Mouse (Mus musculus) forebrain, embryonic 13.5 days (tissue): ENCODE measurements at regions not wholly inside any gene's neighbourhood (a gene's known extent, or its start where the extent isn't known, plus 50 kb on each side); places are given as distances from the start of the nearest gene placed in this dataset.
A peak's percentile ranks its signal among the peaks of the same experiment; 100 is the strongest.

Experiments
- ATAC-seq: fragments of 200-750 bp; cut with Nextera tagmentation; 2 replicates; pipeline ENCODE4 v1.8.0; 2017
- H3K27ac ChIP-seq: fragments of 300-500 bp; sonication (generic); 2 replicates; pipeline ENCODE4 v1.5.1; 2015; ENCODE audit warnings: inconsistent platforms, mild to moderate bottlenecking, moderate library complexity
- H3K27me3 ChIP-seq: fragments of 300-500 bp; sonication (generic); 2 replicates; pipeline ENCODE4 v1.6.1; 2015; ENCODE audit warnings: mild to moderate bottlenecking, inconsistent platforms
- H3K36me3 ChIP-seq: fragments of 300-500 bp; sonication (generic); 2 replicates; pipeline ENCODE4 v1.6.1; 2015; ENCODE audit warnings: mild to moderate bottlenecking, inconsistent platforms; ENCODE audit not compliant: poor library complexity, severe bottlenecking
- H3K4me1 ChIP-seq: fragments of 300-500 bp; sonication (generic); 2 replicates; pipeline ENCODE4 v1.6.1; 2015; ENCODE audit warnings: inconsistent platforms
- H3K4me2 ChIP-seq: fragments of 300-500 bp; sonication (generic); 2 replicates; pipeline ENCODE4 v1.6.1; 2015; ENCODE audit warnings: inconsistent platforms, mild to moderate bottlenecking, moderate library complexity
- H3K4me3 ChIP-seq: fragments of 300-500 bp; sonication (generic); 2 replicates; pipeline ENCODE4 v1.5.1; 2015; ENCODE audit warnings: mild to moderate bottlenecking, inconsistent platforms
- H3K9ac ChIP-seq: fragments of 300-500 bp; sonication (generic); 2 replicates; pipeline ENCODE4 v1.6.1; 2015; ENCODE audit warnings: mild to moderate bottlenecking, inconsistent platforms
- H3K9me3 ChIP-seq: fragments of 300-500 bp; sonication (generic); replicated peaks from 2 replicates; pipeline ENCODE4 v1.6.1; 2016; ENCODE audit warnings: inconsistent platforms
- WGBS: fragments of 180-500 bp; shearing (Covaris S2); methylation state at CpG from one replicate; pipeline ENCODE4 v1.1.7; 2015; 5-methylcytosine and 5-hydroxymethylcytosine counted together

DNA sequence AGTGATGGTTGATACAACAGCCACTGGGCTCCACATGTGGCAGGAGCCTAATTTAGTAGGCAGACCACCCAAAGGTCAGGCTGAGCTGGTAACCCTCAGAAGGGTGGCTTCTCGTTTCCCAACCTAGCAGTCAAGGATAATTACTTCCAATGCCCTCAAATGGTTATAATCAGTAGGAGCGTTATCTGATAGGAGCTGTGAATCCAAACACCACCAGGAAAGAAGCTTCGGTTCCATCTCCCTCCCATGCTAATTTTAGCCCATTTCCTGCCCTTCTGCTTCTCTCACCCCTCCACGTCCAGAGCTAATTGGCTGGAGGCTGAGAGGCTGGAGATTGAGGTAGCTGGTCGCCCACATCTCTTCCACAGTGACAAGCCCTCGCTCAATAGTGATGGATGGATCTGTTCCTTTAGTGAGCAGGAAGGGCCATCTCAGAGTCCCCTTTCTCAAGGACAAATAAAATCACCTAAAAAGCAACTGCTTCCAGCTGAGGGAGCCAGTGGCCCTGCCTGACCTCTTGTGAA, 86.8 kb downstream of the Cartpt start:
- 73% methylated on average over 6 of the region's 6 CpGs for WGBS
- H3K4me2 ChIP-seq, result no peak overlapping the region
- no peaks in the 10 kb centered on the region for H3K9me3 ChIP-seq
- no peaks in the 10 kb centered on the region for H3K36me3 ChIP-seq
- no peaks in the 10 kb centered on the region for H3K27me3 ChIP-seq
- no peak overlapping the region for H3K9ac ChIP-seq
- no peak for ATAC-seq
- no peak overlapping the region for H3K27ac ChIP-seq
- no peak overlapping the region for H3K4me3 ChIP-seq
- H3K4me1 ChIP-seq, result peaks cover 25% of the 10 kb centered on the region

DNA sequence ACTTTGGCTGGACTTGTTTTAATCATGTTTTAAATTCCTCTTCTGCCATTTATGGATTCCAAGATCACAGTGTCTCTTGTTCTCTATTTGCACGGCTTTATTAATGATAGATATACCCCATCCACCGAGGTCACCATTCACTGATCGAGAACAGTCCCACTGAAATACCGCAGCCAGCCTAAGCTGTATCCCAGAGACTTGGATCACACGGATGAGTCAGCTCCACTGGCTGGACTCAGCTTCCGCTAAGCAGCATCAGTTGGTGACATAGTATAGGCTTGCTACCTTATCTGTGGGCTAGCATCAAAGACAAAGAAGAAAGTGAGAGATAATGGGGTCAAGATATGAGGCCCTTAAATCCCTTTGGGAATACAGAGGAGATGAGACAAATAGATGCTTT, 106.4 kb downstream of the Cartpt start:
- no peak overlapping the region for H3K4me2 ChIP-seq
- H3K27ac ChIP-seq, result no peak overlapping the region
- H3K4me1 ChIP-seq, result peaks cover 12% of the 10 kb centered on the region
- H3K36me3 ChIP-seq, result no peaks in the 10 kb centered on the region
- no peak overlapping the region for H3K9ac ChIP-seq
- 71% methylated on average over 6 of the region's 6 CpGs for WGBS
- H3K9me3 ChIP-seq, result no peaks in the 10 kb centered on the region
- no peaks in the 10 kb centered on the region for H3K27me3 ChIP-seq
- no peak overlapping the region for H3K4me3 ChIP-seq
- 0 out of 2 replicates have a peak, but pooled peaks have one; percentile 38 for ATAC-seq

DNA sequence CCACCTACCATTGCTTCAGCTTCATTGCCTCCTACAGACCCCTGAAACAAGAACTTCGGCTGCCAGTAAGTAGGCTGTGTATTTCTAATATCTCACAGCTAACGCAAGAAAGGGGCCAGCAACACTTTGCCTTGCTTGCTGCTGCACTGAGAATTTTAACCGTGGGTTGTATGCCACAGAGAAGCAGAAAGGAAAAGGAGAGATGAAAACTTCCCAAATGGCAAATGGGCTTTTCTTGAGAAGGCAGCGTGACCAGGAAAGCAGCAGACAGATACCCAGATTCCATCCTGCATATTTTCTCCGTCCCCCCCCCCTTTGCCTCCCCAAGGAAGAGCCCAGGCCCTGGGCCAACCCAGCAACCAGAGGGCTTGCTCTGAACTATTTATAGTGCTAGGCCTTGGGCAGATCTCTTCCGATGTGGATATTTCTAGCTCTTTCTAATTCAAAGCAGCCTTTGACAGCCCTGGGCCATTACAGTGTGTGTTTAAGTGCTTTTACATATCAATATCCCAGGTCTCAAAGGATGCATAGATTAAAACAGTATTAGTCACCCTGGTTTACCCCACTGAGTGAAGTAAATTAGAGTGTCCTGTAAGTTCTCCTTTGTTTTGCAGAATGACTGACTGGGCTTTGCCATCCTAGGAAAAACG, 107.0 kb downstream of the Cartpt start:
- Histone ChIP-seq H3K9me3 (no peaks in the 10 kb centered on the region), H3K4me3 (no peak overlapping the region), H3K27ac (no peak overlapping the region), H3K4me2 (no peak overlapping the region), H3K36me3 (no peaks in the 10 kb centered on the region), H3K27me3 (no peaks in the 10 kb centered on the region), H3K4me1 (peaks cover 12% of the 10 kb centered on the region), H3K9ac (no peak overlapping the region)
- 58% methylated on average over 7 of the region's 7 CpGs for WGBS
- ATAC-seq, result peak; percentile 71

DNA sequence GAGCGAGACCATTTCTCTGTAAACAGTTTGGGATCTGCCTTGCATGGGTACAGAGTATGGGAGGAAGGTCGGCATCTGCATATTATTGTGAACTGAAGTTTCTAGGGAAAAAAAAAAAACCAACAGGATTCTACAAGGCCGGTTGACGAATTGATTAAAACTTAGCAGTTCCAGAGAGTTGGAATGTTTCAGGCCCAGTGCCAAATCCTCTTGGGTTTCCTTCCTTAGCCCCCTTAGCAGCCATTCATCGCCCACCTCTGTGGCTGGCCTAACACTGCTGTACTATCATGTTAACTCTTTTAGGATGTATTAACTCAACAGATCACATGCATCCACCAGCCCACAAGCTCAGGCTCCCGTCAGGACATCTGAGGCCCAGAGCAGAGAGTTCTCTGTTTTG, 107.9 kb downstream of the Cartpt start:
- no peaks in the 10 kb centered on the region for H3K9me3 ChIP-seq
- H3K27ac ChIP-seq, result no peak overlapping the region
- H3K4me2 ChIP-seq, result no peak overlapping the region
- ATAC-seq, result no peak
- H3K4me1 ChIP-seq, result peaks cover 12% of the 10 kb centered on the region
- H3K9ac ChIP-seq, result no peak overlapping the region
- H3K27me3 ChIP-seq, result no peaks in the 10 kb centered on the region
- no peak overlapping the region for H3K4me3 ChIP-seq
- 80% methylated on average over 6 of the region's 6 CpGs for WGBS
- no peaks in the 10 kb centered on the region for H3K36me3 ChIP-seq

DNA sequence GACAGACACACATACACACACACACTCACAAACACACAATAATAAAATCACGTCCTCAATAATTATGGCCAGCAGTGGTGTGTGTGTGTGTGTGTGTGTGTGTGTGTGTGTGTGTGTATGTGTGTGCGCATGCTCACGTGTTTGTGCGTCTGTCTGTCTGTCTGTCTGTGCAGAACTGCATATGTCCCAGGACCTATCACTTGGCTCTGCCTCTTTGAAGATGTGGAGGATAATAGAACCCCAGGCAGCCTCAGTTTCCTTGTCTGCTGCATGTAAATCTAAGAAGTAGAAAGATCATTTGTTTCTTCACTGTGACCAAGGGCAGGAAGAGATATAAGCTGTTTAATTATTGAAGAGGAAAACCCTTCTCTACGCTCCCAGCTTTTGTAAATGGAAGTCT, 109.9 kb downstream of the Cartpt start:
- 91% methylated on average over 5 of the region's 5 CpGs for WGBS
- H3K27me3 ChIP-seq, result no peaks in the 10 kb centered on the region
- no peak overlapping the region for H3K27ac ChIP-seq
- H3K4me1 ChIP-seq, result peaks cover 12% of the 10 kb centered on the region
- H3K4me3 ChIP-seq, result no peak overlapping the region
- no peak overlapping the region for H3K4me2 ChIP-seq
- no peaks in the 10 kb centered on the region for H3K36me3 ChIP-seq
- no peak overlapping the region for H3K9ac ChIP-seq
- no peak for ATAC-seq
- H3K9me3 ChIP-seq, result no peaks in the 10 kb centered on the region

DNA sequence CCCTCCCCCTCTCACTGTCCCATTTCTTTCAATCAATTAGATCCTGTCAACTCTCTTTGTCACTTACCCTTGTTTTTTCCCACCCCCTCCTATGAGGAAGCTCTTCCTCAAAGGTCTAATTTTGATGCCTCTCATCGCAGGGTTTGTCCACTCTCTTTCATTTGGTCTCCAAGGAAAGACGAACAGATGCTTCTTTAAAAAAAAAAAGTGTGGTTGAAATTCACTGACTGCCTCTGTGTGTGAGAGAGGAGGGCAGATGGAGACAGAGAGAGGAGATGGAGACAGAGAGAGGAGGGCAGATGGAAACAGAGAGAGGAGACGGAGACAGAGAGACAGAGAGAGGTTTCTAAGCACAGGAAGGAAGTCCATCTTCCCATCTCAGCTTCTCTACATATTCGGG, 113.1 kb downstream of the Cartpt start:
- Histone ChIP-seq H3K4me3 (no peak overlapping the region), H3K9ac (no peak overlapping the region), H3K9me3 (no peaks in the 10 kb centered on the region), H3K4me2 (no peak overlapping the region), H3K27ac (no peak overlapping the region), H3K4me1 (no peaks in the 10 kb centered on the region), H3K36me3 (no peaks in the 10 kb centered on the region), H3K27me3 (no peaks in the 10 kb centered on the region)
- ATAC-seq, result no peak
- WGBS, result 74% methylated on average over 4 of the region's 4 CpGs

DNA sequence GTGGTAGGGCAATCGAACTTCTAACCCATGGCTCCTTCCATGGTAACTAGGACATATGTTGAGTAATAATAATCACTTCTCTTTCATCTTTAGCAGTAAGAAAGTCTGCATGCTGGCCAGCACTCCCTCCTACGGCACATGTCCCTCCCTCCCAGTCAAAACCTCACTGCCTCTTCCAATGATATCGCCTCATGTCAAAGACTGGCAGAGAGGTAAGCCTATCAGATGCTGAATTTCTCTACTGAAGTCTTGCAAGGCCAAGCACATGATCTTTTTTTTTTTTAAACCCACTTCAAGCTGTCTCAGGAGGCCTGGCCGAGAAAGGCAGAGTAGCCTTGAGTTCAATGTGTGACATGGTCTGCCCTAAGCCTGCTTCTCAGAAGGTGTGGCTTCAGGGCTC, 115.5 kb downstream of the Cartpt start:
- ATAC-seq, result no peak
- Histone ChIP-seq H3K27ac (no peak overlapping the region), H3K4me2 (no peak overlapping the region), H3K9me3 (no peaks in the 10 kb centered on the region), H3K9ac (no peak overlapping the region), H3K4me3 (no peak overlapping the region), H3K36me3 (no peaks in the 10 kb centered on the region), H3K27me3 (no peaks in the 10 kb centered on the region), H3K4me1 (peaks cover 14% of the 10 kb centered on the region)
- 89% methylated on average over 4 of the region's 4 CpGs for WGBS

DNA sequence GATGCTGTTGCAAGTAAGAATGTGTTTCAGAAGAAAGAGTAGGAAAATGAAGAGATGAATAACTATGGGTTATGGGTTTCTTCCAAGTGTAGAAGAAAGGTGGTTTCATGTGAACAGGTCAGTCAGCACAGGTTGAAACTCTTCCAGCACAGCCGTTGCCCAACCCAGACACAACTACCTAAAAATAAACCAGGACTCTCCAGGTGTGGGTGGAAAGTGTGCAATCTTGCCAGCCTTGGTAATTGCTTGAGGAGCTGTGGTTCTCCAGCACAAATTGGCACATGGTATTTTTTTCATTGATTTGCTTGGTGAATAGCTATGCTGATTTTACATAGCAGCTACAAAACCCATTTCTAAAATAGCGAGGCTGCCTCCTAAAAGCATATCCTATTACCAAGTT, 116.6 kb downstream of the Cartpt start:
- 89% methylated on average over 2 of the region's 2 CpGs for WGBS
- peaks cover 14% of the 10 kb centered on the region for H3K4me1 ChIP-seq
- H3K4me2 ChIP-seq, result no peak overlapping the region
- ATAC-seq, result no peak
- no peak overlapping the region for H3K27ac ChIP-seq
- no peak overlapping the region for H3K4me3 ChIP-seq
- H3K9ac ChIP-seq, result no peak overlapping the region
- no peaks in the 10 kb centered on the region for H3K36me3 ChIP-seq
- H3K27me3 ChIP-seq, result no peaks in the 10 kb centered on the region
- H3K9me3 ChIP-seq, result no peaks in the 10 kb centered on the region

DNA sequence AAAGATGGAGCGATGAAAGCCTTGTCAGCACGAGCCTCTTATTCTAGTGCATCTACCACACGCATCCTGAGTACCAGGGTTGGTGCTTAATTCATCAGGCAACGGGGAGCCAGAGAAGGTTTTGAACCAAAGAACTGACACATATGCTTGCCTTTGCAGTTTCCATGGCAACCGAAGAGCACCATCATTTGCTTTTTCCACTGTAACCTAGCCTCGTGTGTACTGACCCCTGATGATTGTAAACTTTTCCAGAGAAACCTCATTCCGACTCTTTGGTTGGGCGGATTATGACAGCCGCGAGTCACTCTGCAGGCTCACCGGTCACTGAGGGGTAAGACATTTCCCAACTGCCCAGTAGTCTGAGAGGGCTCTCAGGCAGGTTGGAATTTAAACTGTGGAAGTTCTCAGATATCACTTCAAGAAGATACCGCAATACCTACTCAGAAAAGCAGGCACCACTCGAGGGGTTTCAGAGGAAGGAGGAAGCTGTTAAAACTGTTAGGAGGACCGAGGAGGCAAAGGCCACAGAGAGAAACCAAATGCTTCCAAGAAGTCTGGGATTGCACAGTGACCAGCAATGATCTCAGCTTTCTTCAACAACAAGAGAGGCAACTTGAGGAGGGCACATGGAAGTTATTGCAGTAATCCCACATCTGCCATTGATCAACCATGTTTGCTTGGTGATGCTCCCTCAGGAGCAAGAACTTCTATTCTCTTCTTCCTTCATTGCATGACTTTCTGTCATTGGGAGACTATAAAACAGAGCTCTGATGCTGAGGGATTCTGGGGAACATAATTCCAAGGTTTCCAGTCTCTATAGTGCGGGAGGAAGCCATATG, 117.8 kb downstream of the Cartpt start:
- Histone ChIP-seq H3K27ac (no peak overlapping the region), H3K4me2 (no peak overlapping the region), H3K9ac (no peak overlapping the region), H3K4me1 (peaks cover 14% of the 10 kb centered on the region), H3K4me3 (no peak overlapping the region), H3K9me3 (no peaks in the 10 kb centered on the region), H3K27me3 (no peaks in the 10 kb centered on the region), H3K36me3 (no peaks in the 10 kb centered on the region)
- ATAC-seq, result no peak
- 80% methylated on average over 15 of the region's 15 CpGs for WGBS

DNA sequence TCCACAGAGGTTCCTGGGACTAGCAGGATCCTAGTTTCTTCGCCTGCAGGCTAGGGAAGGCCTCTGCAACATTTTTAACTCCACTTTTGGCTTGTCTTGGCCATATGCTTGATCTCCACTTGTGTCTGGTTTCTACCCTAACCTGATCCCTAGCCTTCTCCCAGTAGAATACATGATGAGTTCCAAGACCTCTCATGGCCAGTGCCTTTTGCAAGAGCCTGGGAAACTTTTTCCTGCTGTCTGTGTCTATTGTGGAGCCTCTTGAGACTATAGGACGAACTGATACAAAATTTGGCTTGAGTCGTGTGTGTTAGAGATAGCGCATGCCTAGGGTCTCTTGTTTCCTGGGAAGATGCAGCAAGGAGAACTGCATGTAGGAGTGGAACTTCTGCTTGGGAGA, 119.3 kb downstream of the Cartpt start:
- ATAC-seq, result no peak
- Histone ChIP-seq H3K9me3 (no peaks in the 10 kb centered on the region), H3K36me3 (no peaks in the 10 kb centered on the region), H3K27me3 (no peaks in the 10 kb centered on the region), H3K4me3 (no peak overlapping the region), H3K4me1 (peaks cover 14% of the 10 kb centered on the region), H3K9ac (no peak overlapping the region), H3K4me2 (no peak overlapping the region; the same call in 1 of the 2 replicates), H3K27ac (no peak overlapping the region)
- 77% methylated on average over 4 of the region's 4 CpGs for WGBS

DNA sequence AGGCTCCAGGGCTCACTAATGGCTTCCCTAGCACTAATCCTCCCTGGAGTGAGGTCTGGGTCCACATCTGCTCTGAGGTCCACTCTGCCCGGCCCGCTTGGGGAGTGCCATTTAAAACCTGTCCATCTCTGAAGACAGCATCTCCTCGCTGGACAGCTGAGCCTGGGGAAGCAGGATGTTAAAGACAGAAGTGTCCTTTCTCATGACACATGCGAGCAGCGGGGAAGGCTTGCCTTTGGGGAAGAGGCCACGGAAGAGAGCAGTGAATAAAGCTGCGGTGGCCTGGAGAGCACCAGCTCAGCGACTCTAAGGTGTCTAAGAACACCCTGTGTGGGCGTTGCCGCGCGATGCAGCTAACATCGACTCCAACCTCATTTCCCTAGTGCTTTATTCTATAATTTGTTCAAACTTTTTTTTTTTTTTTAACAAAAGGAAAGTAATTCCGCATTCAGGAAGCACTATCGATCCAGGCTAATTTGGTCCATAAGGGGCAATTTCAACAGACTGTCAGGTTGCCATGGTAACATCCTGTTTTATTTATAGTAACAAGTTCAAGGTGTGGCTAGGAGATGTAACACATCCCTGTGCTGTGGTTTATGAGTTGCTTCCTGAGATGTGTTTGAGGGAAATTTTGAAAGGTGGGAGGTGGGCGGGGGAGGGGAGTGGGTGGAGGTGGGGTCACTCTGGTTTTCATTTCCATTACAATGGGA, 120.0 kb downstream of the Cartpt start:
- Histone ChIP-seq H3K27ac (0 out of 2 replicates have a peak overlapping the region, but pooled peaks have one; percentile 16), H3K4me1 (peaks cover 14% of the 10 kb centered on the region), H3K9ac (peak overlapping the region; percentile 36; the same call in 1 of the 2 replicates), H3K36me3 (no peaks in the 10 kb centered on the region), H3K4me2 (peak overlapping the region; percentile 22), H3K27me3 (no peaks in the 10 kb centered on the region), H3K4me3 (no peak overlapping the region), H3K9me3 (no peaks in the 10 kb centered on the region)
- 14% methylated on average over 16 of the region's 16 CpGs for WGBS
- ATAC-seq, result peak; percentile 69

DNA sequence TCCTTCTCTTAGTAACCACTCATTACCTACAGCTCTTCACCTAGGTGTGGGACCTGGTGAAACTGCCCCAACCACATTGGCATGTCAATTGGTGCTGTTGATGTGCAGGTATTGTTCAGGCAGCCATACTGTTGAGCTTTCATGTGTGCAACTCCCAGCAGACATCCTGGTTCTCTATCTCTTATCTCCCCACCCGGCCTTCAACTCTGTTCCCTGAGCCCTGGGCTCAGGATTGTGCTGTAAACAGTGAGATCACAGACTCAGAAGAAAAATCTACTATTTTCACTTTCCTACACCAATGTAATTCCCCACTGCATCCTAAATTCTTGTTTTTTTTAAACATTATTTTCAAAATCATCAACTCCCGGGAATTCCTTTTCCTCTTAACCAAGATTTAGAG, 122.1 kb downstream of the Cartpt start:
- H3K36me3 ChIP-seq, result no peaks in the 10 kb centered on the region
- 91% methylated on average over 2 of the region's 2 CpGs for WGBS
- H3K9ac ChIP-seq, result no peak overlapping the region
- no peaks in the 10 kb centered on the region for H3K9me3 ChIP-seq
- H3K4me1 ChIP-seq, result peaks cover 14% of the 10 kb centered on the region
- H3K27me3 ChIP-seq, result no peaks in the 10 kb centered on the region
- no peak overlapping the region for H3K4me2 ChIP-seq
- H3K27ac ChIP-seq, result no peak overlapping the region
- no peak overlapping the region for H3K4me3 ChIP-seq
- no peak for ATAC-seq
